Mouse (Mus musculus) heart, postnatal 0 days (tissue): Measurements from ENCODE around the gene Grpel1. TPM values are rescaled to one million over a fixed set of nuclear protein-coding genes. Genes with fewer than 3 reads are reported as not detected.

ENCODE experiments used
- ATAC-seq: fragments of 200-750 bp; cut with Nextera tagmentation; 2 replicates; pipeline ENCODE4 v1.8.0; 2017; ENCODE audit warnings: low read depth, moderate number of reproducible peaks, moderate library complexity; ENCODE audit not compliant: insufficient read depth
- DNase-seq: peaks from one replicate; pipeline ENCODE4 v3.0.0-alpha.2; 2016; ENCODE audit warnings: low spot score
- H3K27ac ChIP-seq: fragments of 300-500 bp; sonication (generic); 2 replicates; pipeline ENCODE4 v1.5.1; 2014; ENCODE audit warnings: low read depth, mild to moderate bottlenecking
- H3K27me3 ChIP-seq: fragments of 300-500 bp; sonication (generic); 2 replicates; pipeline ENCODE4 v1.6.1; 2014; ENCODE audit warnings: low read length, mixed read lengths; ENCODE audit not compliant: control insufficient read depth, insufficient read depth
- H3K36me3 ChIP-seq: fragments of 300-500 bp; sonication (generic); replicated peaks from 2 replicates; pipeline ENCODE4 v1.6.1; 2014; ENCODE audit warnings: low read length, mixed read lengths; ENCODE audit not compliant: control insufficient read depth, insufficient read depth
- H3K4me1 ChIP-seq: fragments of 300-500 bp; sonication (generic); 2 replicates; pipeline ENCODE4 v1.6.1; 2014; ENCODE audit warnings: antibody characterized with exemption; ENCODE audit not compliant: control insufficient read depth, insufficient read depth
- H3K4me2 ChIP-seq: fragments of 300-500 bp; sonication (generic); 2 replicates; pipeline ENCODE4 v1.6.1; 2014; ENCODE audit warnings: low read depth, mild to moderate bottlenecking, low read length, moderate library complexity
- H3K4me3 ChIP-seq: fragments of 300-500 bp; sonication (generic); 2 replicates; pipeline ENCODE4 v1.5.1; 2014; ENCODE audit warnings: low read depth, low read length
- H3K9ac ChIP-seq: fragments of 300-500 bp; sonication (generic); replicated peaks from 2 replicates; pipeline ENCODE4 v1.6.1; 2014; ENCODE audit warnings: low read depth, low read length, mixed read lengths
- H3K9me3 ChIP-seq: fragments of 300-500 bp; sonication (generic); replicated peaks from 2 replicates; pipeline ENCODE4 v1.6.1; 2016; ENCODE audit warnings: low read length; ENCODE audit not compliant: control insufficient read depth
- CTCF ChIP-seq: IDR thresholded peaks from 2 replicates; pipeline ENCODE4 v1.5.1; 2016; ENCODE audit warnings: antibody characterized with exemption, control low read depth, low read depth
- EP300 ChIP-seq: IDR thresholded peaks from 2 replicates; pipeline ENCODE4 v1.6.1; 2016; ENCODE audit warnings: antibody characterized with exemption, low read depth
- WGBS: fragments of 180-500 bp; shearing (Covaris S2); extraction: QIAGEN DNeasy Blood & Tissue Kit; methylation state at CpG from one replicate; pipeline ENCODE4 v1.1.7; 2014; 5-methylcytosine and 5-hydroxymethylcytosine counted together
- polyA plus RNA-seq: library from polyadenylated mRNA; unstranded; fragments of >200 nt; fragmentation: Nextera tagmentation; extraction: Ambion mirVana; gene quantifications from 2 replicates; pipeline ENCODE4 v1.2.1, GENCODE M21; 2015
- total RNA-seq: library from RNA; depleted of rRNA; stranded (reverse); fragments of >200 nt; gene quantifications from 2 replicates; pipeline ENCODE4 v1.2.3, GENCODE M21; 2014; ENCODE audit warnings: low replicate concordance; rRNA removed

Gene Grpel1
- total and polyA plus RNA-seq, 2 experiments from 2014 or later = 30.1 to 84.0 TPM

- Histone ChIP-seq H3K27me3 (no peaks in the 10 kb centered on the region), H3K36me3 (peaks cover 36% of the 10 kb centered on the region), H3K4me2 (no peak overlapping the region), H3K9me3 (no peaks in the 10 kb centered on the region), H3K27ac (no peak overlapping the region), H3K4me3 (no peak overlapping the region), H3K4me1 (0 out of 2 replicates have a peak, but pooled peaks cover 5% of the 10 kb centered on the region), H3K9ac (no peak overlapping the region)
- ATAC-seq = no peak
- no peak for TF ChIP-seq EP300
- TF ChIP-seq CTCF = no peak
- 34% methylated on average over 5 of the region's 5 CpGs for WGBS
- DNase-seq = no peak
These were observed 58.5 kb downstream of the Grpel1 start for GRCm38 (mm10) chr5:36523219-36523703.

Other genes starting within 250 kb of the Grpel1 start
- gene Sorcs2, start 66.9 kb upstream of the Grpel1 start, total RNA-seq = 19.2 and 32.6 TPM in 2 replicates
- 3.3 and 3.7 TPM in 2 replicates for gene Sorcs2, start 66.9 kb upstream of the Grpel1 start, polyA plus RNA-seq
- gene Tada2b, start 19.3 kb downstream of the Grpel1 start, total RNA-seq = 10.3 and 13.3 TPM in 2 replicates
- 1.2 and 1.7 TPM in 2 replicates for gene Tada2b, start 19.3 kb downstream of the Grpel1 start, polyA plus RNA-seq
- not detected in 2 replicates for gene Ccdc96, start 19.6 kb downstream of the Grpel1 start, total RNA-seq
- 0.19 and 0.25 TPM in 2 replicates for gene Ccdc96, start 19.6 kb downstream of the Grpel1 start, polyA plus RNA-seq
- gene Tbc1d14, start 128.3 kb downstream of the Grpel1 start, total RNA-seq = 3.9 and 10.2 TPM in 2 replicates
- gene Tbc1d14, start 128.3 kb downstream of the Grpel1 start, polyA plus RNA-seq = 7.7 and 8.3 TPM in 2 replicates
- 52.6 and 81.9 TPM in 2 replicates for gene D5Ertd579e, start 231.0 kb downstream of the Grpel1 start, total RNA-seq
- gene D5Ertd579e, start 231.0 kb downstream of the Grpel1 start, polyA plus RNA-seq = 21.8 and 28.5 TPM in 2 replicates